Mouse (Mus musculus) CD4-positive, CD25-positive, alpha-beta regulatory T cell, adult 2 months (primary cell): ENCODE data around the gene Me3.
"Not testable (repeated sequence)": the region's sequence is repeated elsewhere in the genome, so short reads cannot be mapped to it uniquely, and the experiment has no call there.

Experiments used
- DNase-seq: peaks from one replicate; pipeline ENCODE4 v3.0.0-alpha.2; 2012; ENCODE audit warnings: low read depth, low spot score

Me3 gene

GRCm38 (mm10) chr7:89730514-89730913 is 98.3 kb downstream of the Me3 start:
- no peak for DNase-seq

GRCm38 (mm10) chr7:89731115-89731514 is 98.9 kb downstream of the Me3 start:
- not testable (repeated sequence) for DNase-seq

- DNase-seq: no peak
Observed at GRCm38 (mm10) chr7:89748415-89748814, 116.2 kb downstream of the Me3 start.

GRCm38 (mm10) chr7:89749183-89749582 is 117.0 kb downstream of the Me3 start:
- DNase-seq: no peak

- DNase-seq: no peak
Observed at GRCm38 (mm10) chr7:89766678-89767508, 134.7 kb downstream of the Me3 start.

GRCm38 (mm10) chr7:89769106-89769896 is 137.1 kb downstream of the Me3 start:
- DNase-seq: no peak

GRCm38 (mm10) chr7:89770021-89770420 is 137.8 kb downstream of the Me3 start:
- DNase-seq: no peak

- no peak for DNase-seq
Observed at GRCm38 (mm10) chr7:89772906-89773305, 140.7 kb downstream of the Me3 start.

- DNase-seq: no peak
Observed at GRCm38 (mm10) chr7:89773352-89773921, 141.2 kb downstream of the Me3 start.

- no peak for DNase-seq
Observed at GRCm38 (mm10) chr7:89773926-89774325, 141.7 kb downstream of the Me3 start.

GRCm38 (mm10) chr7:89775848-89776247 is 143.7 kb downstream of the Me3 start:
- no peak for DNase-seq

- no peak for DNase-seq
Observed at GRCm38 (mm10) chr7:89781391-89781790, 149.2 kb downstream of the Me3 start.

GRCm38 (mm10) chr7:89787735-89788134 is 155.5 kb downstream of the Me3 start:
- DNase-seq: no peak

- DNase-seq: no peak
Observed at GRCm38 (mm10) chr7:89792576-89792975, 160.4 kb downstream of the Me3 start.

- no peak for DNase-seq
Observed at GRCm38 (mm10) chr7:89795366-89795765, 163.2 kb downstream of the Me3 start.

- no peak for DNase-seq
Observed at GRCm38 (mm10) chr7:89796351-89796801, 164.2 kb downstream of the Me3 start.

- no peak for DNase-seq
Observed at GRCm38 (mm10) chr7:89798358-89799020, 166.3 kb downstream of the Me3 start.

GRCm38 (mm10) chr7:89802447-89802846 is 170.3 kb downstream of the Me3 start:
- DNase-seq: no peak

- no peak for DNase-seq
Observed at GRCm38 (mm10) chr7:89803966-89804365, 171.8 kb downstream of the Me3 start.

GRCm38 (mm10) chr7:89809400-89809799 is 177.2 kb downstream of the Me3 start:
- DNase-seq: no peak

- DNase-seq: no peak
Observed at GRCm38 (mm10) chr7:89828436-89829065, 196.4 kb downstream of the Me3 start.
